Mouse (Mus musculus): Measurements from ENCODE around the gene Ttc27. TPM values are rescaled to one million over a fixed set of nuclear protein-coding genes. Genes with fewer than 3 reads are reported as not detected.

The Ttc27 gene
- polyA plus RNA-seq, 1 experiment from 2014 or later, result 21.2 TPM

- ATAC-seq (ENCODE audit: low read depth) (no peak), DNase-seq (ENCODE audit: low spot score) (no peak)
Measured at GRCm38 (mm10) chr17:74889535-74890117, 172.1 kb downstream of the Ttc27 start.

GRCm38 (mm10) chr17:74902453-74902852 is 184.9 kb downstream of the Ttc27 start:
- no peak overlapping the region for H3K4me3 ChIP-seq (ENCODE audit: low read depth, low read length)
- 0 out of 2 replicates have a peak, but pooled peaks cover 5% of the 10 kb centered on the region for H3K9me3 ChIP-seq (ENCODE audit: control insufficient read depth, low read length)
- no peak overlapping the region for H3K4me2 ChIP-seq (ENCODE audit: low read depth, low read length)
- H3K4me1 ChIP-seq (ENCODE audit: control insufficient read depth, insufficient read depth, low read length), result 0 out of 2 replicates have a peak, but pooled peaks cover 10% of the 10 kb centered on the region
- ATAC-seq (ENCODE audit: low read depth) (no peak), DNase-seq (ENCODE audit: low spot score) (no peak)
- no peaks in the 10 kb centered on the region for H3K36me3 ChIP-seq (ENCODE audit: control insufficient read depth, insufficient read depth, low read length)
- no peaks in the 10 kb centered on the region for H3K27me3 ChIP-seq (replicated peaks; ENCODE audit: control insufficient read depth, insufficient read depth, low read length)
- 92% methylated on average over 7 of the region's 7 CpGs for WGBS
- no peak overlapping the region for H3K27ac ChIP-seq (replicated peaks; ENCODE audit: low read depth, low read length)
- H3K9ac ChIP-seq (ENCODE audit: low read depth, low read length), result no peak overlapping the region

More at GRCm38 (mm10) chr17:74889535-74890117, 172.1 kb downstream of the Ttc27 start:
- Histone ChIP-seq H3K36me3 (ENCODE audit: control insufficient read depth, insufficient read depth, low read length) (no peaks in the 10 kb centered on the region), H3K27me3 (replicated peaks; ENCODE audit: control insufficient read depth, insufficient read depth, low read length) (no peaks in the 10 kb centered on the region), H3K9me3 (ENCODE audit: control insufficient read depth, low read length) (no peaks in the 10 kb centered on the region), H3K9ac (ENCODE audit: low read depth, low read length) (no peak overlapping the region), H3K4me2 (ENCODE audit: low read depth, low read length) (no peak overlapping the region), H3K27ac (replicated peaks; ENCODE audit: low read depth, low read length) (no peak overlapping the region), H3K4me1 (ENCODE audit: control insufficient read depth, insufficient read depth, low read length) (no peaks in the 10 kb centered on the region), H3K4me3 (ENCODE audit: low read depth, low read length) (no peak overlapping the region)
- WGBS, result 67% methylated on average over 11 of the region's 11 CpGs

DNA sequence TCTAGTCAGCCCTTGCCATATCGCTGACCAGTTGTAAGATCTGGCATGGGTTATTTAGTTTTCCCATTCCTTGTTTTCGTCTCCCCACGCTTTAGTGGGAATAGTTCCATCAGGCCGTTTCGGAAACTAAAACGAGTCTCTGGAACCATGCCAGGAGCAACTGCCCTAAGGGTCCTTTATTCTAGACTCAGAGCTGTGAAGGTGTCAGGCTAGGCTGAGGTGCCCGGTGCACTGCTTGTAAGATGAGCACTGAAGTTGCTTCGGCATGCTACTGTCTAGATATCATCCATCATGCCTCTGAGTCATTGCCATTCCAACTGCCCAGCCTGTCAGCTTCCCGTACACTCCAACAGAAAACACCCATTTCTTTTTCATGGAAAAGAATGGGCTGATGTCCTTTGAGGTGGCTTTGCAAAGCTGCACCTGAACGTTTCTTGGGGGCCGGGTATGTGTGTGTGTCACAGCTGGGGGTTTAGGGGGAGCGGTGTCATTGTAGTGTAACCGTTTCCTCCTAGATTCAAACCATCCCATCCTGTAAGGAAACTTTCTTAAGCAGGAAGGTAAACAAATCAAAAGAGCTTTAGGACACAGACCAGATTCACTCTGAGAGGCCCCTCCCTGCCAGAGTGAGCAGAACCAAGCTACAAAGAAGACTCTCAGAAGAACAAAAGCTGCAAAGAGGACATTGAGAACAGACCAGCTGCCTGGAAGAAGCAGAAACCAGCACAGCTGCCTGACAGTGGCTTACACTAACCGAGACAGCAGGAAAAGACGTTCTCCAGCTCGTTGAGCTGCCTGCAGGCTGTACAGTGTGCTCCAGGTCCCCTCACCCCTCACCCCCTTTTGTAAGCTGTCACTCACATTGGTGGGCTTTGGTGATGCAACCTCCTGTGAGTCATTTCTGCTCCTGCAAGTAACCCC is 186.1 kb downstream of the Ttc27 start:
- DNase-seq (ENCODE audit: low spot score) (peak; percentile 50), ATAC-seq (ENCODE audit: low read depth) (peak; percentile 63; the same call in 1 of the 2 replicates)
- Histone ChIP-seq H3K36me3 (ENCODE audit: control insufficient read depth, insufficient read depth, low read length) (no peaks in the 10 kb centered on the region), H3K4me2 (ENCODE audit: low read depth, low read length) (no peak overlapping the region), H3K27ac (replicated peaks; ENCODE audit: low read depth, low read length) (no peak overlapping the region; the same call in 1 of the 2 replicates), H3K27me3 (replicated peaks; ENCODE audit: control insufficient read depth, insufficient read depth, low read length) (no peaks in the 10 kb centered on the region), H3K9ac (ENCODE audit: low read depth, low read length) (0 out of 2 replicates have a peak overlapping the region, but pooled peaks have one; percentile 8), H3K9me3 (ENCODE audit: control insufficient read depth, low read length) (0 out of 2 replicates have a peak, but pooled peaks cover 5% of the 10 kb centered on the region), H3K4me3 (ENCODE audit: low read depth, low read length) (no peak overlapping the region), H3K4me1 (ENCODE audit: control insufficient read depth, insufficient read depth, low read length) (0 out of 2 replicates have a peak, but pooled peaks cover 10% of the 10 kb centered on the region)
- WGBS, result 32% methylated on average over 15 of the region's 16 CpGs

- no peaks in the 10 kb centered on the region for H3K36me3 ChIP-seq (ENCODE audit: control insufficient read depth, insufficient read depth, low read length)
- WGBS, result 78% methylated on average over 1 of the region's 1 CpGs
- no peak overlapping the region for H3K27ac ChIP-seq (replicated peaks; ENCODE audit: low read depth, low read length)
- ATAC-seq (ENCODE audit: low read depth) (no peak), DNase-seq (ENCODE audit: low spot score) (no peak)
- no peaks in the 10 kb centered on the region for H3K27me3 ChIP-seq (replicated peaks; ENCODE audit: control insufficient read depth, insufficient read depth, low read length)
- H3K4me1 ChIP-seq (ENCODE audit: control insufficient read depth, insufficient read depth, low read length), result 0 out of 2 replicates have a peak, but pooled peaks cover 10% of the 10 kb centered on the region
- no peak overlapping the region for H3K9ac ChIP-seq (ENCODE audit: low read depth, low read length)
- no peak overlapping the region for H3K4me3 ChIP-seq (ENCODE audit: low read depth, low read length)
- H3K9me3 ChIP-seq (ENCODE audit: control insufficient read depth, low read length), result 0 out of 2 replicates have a peak, but pooled peaks cover 5% of the 10 kb centered on the region
- H3K4me2 ChIP-seq (ENCODE audit: low read depth, low read length), result no peak overlapping the region
Measured at GRCm38 (mm10) chr17:74904332-74904687, 186.8 kb downstream of the Ttc27 start.

DNA sequence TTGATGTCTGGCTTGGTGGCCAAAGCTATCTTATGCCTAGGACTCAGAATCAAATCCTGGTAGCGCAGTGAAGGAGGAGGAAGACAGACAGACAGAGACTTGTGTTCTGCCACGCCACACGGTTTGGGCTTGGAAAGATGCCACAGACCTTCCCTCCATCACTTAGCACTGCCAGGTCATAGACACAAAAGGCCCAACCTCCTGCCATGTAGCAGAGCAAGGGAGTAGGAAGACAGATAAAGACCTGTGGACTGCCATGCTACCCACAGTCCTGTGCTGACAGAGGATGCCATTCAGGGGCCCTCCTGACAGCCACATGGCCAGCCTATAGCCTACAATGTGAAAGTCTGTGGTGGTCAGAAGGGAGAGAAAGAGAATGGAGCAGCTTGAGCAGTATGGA is 187.4 kb downstream of the Ttc27 start:
- DNase-seq (ENCODE audit: low spot score) (no peak), ATAC-seq (ENCODE audit: low read depth) (no peak)
- Histone ChIP-seq H3K4me1 (ENCODE audit: control insufficient read depth, insufficient read depth, low read length) (0 out of 2 replicates have a peak, but pooled peaks cover 10% of the 10 kb centered on the region), H3K27me3 (replicated peaks; ENCODE audit: control insufficient read depth, insufficient read depth, low read length) (no peaks in the 10 kb centered on the region), H3K27ac (replicated peaks; ENCODE audit: low read depth, low read length) (no peak overlapping the region), H3K9ac (ENCODE audit: low read depth, low read length) (no peak overlapping the region), H3K9me3 (ENCODE audit: control insufficient read depth, low read length) (0 out of 2 replicates have a peak, but pooled peaks cover 5% of the 10 kb centered on the region), H3K36me3 (ENCODE audit: control insufficient read depth, insufficient read depth, low read length) (no peaks in the 10 kb centered on the region), H3K4me3 (ENCODE audit: low read depth, low read length) (no peak overlapping the region), H3K4me2 (ENCODE audit: low read depth, low read length) (no peak overlapping the region)
- WGBS, result 88% methylated on average over 3 of the region's 3 CpGs

DNA sequence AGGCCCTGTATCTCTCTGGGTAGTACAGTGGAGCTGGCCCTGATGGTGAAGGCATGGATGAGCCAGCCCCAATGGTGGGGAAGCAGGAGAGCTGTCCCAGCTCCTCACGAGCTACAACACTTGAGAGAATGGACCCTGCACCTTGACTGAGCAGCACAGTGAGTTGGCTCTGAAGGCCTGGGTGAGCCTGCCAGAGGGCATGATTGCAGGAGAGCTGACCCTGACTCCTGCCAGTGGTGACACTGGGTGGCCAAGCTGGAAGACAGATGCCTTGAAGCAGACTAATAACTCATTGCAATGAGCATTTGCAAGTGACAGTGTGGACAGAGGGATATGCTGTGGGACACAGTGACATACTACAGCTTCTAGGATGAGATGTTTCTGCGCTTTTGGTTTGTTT is 195.5 kb downstream of the Ttc27 start:
- ATAC-seq (ENCODE audit: low read depth) (no peak), DNase-seq (ENCODE audit: low spot score) (no peak)
- H3K27me3 ChIP-seq (replicated peaks; ENCODE audit: control insufficient read depth, insufficient read depth, low read length), result no peaks in the 10 kb centered on the region
- H3K27ac ChIP-seq (replicated peaks; ENCODE audit: low read depth, low read length), result no peak overlapping the region
- H3K4me3 ChIP-seq (ENCODE audit: low read depth, low read length), result no peak overlapping the region
- no peak overlapping the region for H3K9ac ChIP-seq (ENCODE audit: low read depth, low read length)
- H3K36me3 ChIP-seq (ENCODE audit: control insufficient read depth, insufficient read depth, low read length), result no peaks in the 10 kb centered on the region
- 90% methylated on average over 2 of the region's 2 CpGs for WGBS
- no peaks in the 10 kb centered on the region for H3K4me1 ChIP-seq (ENCODE audit: control insufficient read depth, insufficient read depth, low read length)
- no peak overlapping the region for H3K4me2 ChIP-seq (ENCODE audit: low read depth, low read length)
- peaks cover 10% of the 10 kb centered on the region for H3K9me3 ChIP-seq (ENCODE audit: control insufficient read depth, low read length)

Other genes starting within 250 kb of the Ttc27 start
- gene Yipf4, start 228.2 kb upstream of the Ttc27 start, polyA plus RNA-seq (2014; fragmentation: Nextera tagmentation; extraction: Ambion mirVana), result 66.2 and 78.1 TPM in 2 replicates
- 87.8 and 90.6 TPM in 2 replicates for gene Birc6, start 189.4 kb upstream of the Ttc27 start, polyA plus RNA-seq (2014; fragmentation: Nextera tagmentation; extraction: Ambion mirVana)

Data from embryonic facial prominence, embryonic 14.5 days (tissue).